Mouse (Mus musculus) hindbrain, embryonic 12.5 days (tissue): Measurements from ENCODE around the gene Pdxk. TPM values are rescaled to one million over a fixed set of nuclear protein-coding genes. Genes with fewer than 3 reads are reported as not detected.

Experiments
- ATAC-seq: fragments of 200-750 bp; cut with Nextera tagmentation; 2 replicates; pipeline ENCODE4 v1.8.0; 2017; ENCODE audit warnings: moderate TSS enrichment; ENCODE audit not compliant: low FRiP score
- H3K27ac ChIP-seq: fragments of 300-500 bp; sonication (generic); 2 replicates; pipeline ENCODE4 v1.5.1; 2016; ENCODE audit warnings: mild to moderate bottlenecking
- H3K27me3 ChIP-seq: fragments of 300-500 bp; sonication (generic); 2 replicates; pipeline ENCODE4 v1.6.1; 2016; ENCODE audit warnings: mild to moderate bottlenecking
- H3K36me3 ChIP-seq: fragments of 300-500 bp; sonication (generic); 2 replicates; pipeline ENCODE4 v1.6.1; 2016; ENCODE audit warnings: mild to moderate bottlenecking
- H3K4me1 ChIP-seq: fragments of 300-500 bp; sonication (generic); 2 replicates; pipeline ENCODE4 v1.6.1; 2016
- H3K4me2 ChIP-seq: fragments of 300-500 bp; sonication (generic); replicated peaks from 2 replicates; pipeline ENCODE4 v1.6.1; 2016; ENCODE audit warnings: mild to moderate bottlenecking
- H3K4me3 ChIP-seq: fragments of 300-500 bp; sonication (generic); 2 replicates; pipeline ENCODE4 v1.5.1; 2016; ENCODE audit warnings: mild to moderate bottlenecking
- H3K9ac ChIP-seq: fragments of 300-500 bp; sonication (generic); 2 replicates; pipeline ENCODE4 v1.6.1; 2016; ENCODE audit warnings: mild to moderate bottlenecking, moderate library complexity
- H3K9me3 ChIP-seq: fragments of 300-500 bp; sonication (generic); replicated peaks from 2 replicates; pipeline ENCODE4 v1.6.1; 2016; ENCODE audit warnings: mild to moderate bottlenecking
- WGBS: fragments of 180-500 bp; shearing (Covaris S2); methylation state at CpG from one replicate; pipeline ENCODE4 v1.1.7; 2016; 5-methylcytosine and 5-hydroxymethylcytosine counted together
- polyA plus RNA-seq: library from polyadenylated mRNA; unstranded; fragments of >200 nt; fragmentation: Nextera tagmentation; extraction: Ambion mirVana; gene quantifications from 2 replicates; pipeline ENCODE4 v1.2.1, GENCODE M21; 2016

Gene Pdxk
- polyA plus RNA-seq, 1 experiment from 2014 or later, result 13.0 TPM

DNA sequence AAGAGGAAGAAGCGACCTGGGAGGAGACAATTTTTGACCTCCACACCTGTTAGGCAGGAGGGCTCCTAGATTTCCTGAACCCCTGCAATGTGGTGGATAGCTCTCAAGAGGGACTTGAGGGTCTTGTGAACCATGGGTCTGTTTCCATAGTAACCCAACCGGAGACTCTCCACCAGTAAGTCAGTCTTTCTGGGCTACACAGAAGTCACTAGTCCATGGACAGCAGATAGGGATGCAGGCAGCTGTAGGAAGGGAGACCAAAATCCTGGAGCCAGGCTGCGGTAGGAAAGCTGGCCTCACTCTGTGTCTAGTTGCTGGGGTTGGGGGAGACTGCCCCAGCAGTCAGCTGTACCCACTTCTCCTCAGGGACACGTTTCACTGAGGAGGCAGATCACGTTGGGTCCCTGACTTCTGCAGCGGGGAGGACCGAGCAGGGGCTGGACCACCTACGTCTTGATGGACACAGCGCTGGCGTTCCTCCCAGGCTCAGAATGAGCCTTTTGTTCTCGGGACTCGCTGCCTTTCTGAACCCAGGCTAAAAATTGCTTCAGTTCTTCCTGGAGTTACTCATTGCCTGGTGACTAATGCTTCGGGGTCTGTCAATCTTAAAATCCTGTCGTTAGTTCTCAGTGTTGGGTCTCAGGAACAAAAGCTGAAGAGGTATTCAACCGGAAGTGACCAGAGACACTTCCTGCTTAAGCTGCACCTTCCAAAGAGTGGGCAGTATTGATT lies 6.0 kb upstream of the Pdxk start:
- ATAC-seq, result peak; percentile 53

DNA sequence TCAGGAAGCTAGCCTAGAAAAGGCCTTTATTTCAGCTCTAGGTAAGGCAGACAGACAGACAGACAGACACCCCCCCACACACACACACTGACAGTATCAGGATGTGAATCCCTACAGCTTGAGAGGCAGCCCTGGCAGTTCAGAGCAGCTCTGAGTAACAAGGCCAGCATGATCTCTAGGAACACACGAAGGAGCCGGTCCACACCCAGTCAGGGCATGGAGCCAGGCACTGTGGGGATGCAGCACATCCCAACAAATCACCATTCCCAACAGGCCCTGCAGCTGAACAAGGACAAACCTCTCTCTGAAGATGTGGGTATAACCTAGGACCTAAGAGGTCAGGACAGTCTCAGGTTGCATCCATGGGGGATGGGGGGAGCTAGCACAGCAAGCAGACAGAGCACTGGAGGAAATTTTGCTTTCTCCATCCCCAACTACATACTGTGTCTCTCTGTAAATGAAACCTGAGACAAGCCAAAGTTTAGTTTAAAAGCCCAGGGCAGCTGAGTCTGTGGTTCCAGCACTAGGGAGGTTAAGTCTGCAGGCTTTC lies 3.1 kb upstream of the Pdxk start:
- H3K9ac ChIP-seq, result no peak overlapping the region
- H3K4me1 ChIP-seq, result peaks cover 17% of the 10 kb centered on the region
- no peaks in the 10 kb centered on the region for H3K9me3 ChIP-seq
- no peak overlapping the region for H3K4me2 ChIP-seq
- no peak overlapping the region for H3K4me3 ChIP-seq
- no peak for ATAC-seq
- 0 out of 2 replicates have a peak, but pooled peaks cover 3% of the 10 kb centered on the region for H3K27me3 ChIP-seq
- peak overlapping the region; percentile 17; the same call in 1 of the 2 replicates for H3K27ac ChIP-seq
- 46% methylated on average over 2 of the region's 2 CpGs for WGBS
- no peaks in the 10 kb centered on the region for H3K36me3 ChIP-seq

More for the DNA sequence above, 6.0 kb upstream of the Pdxk start:
- H3K9ac ChIP-seq, result no peak overlapping the region
- no peaks in the 10 kb centered on the region for H3K36me3 ChIP-seq
- no peak overlapping the region for H3K4me3 ChIP-seq
- peak overlapping the region; percentile 30; the same call in 1 of the 2 replicates for H3K27ac ChIP-seq
- H3K4me2 ChIP-seq, result peak overlapping the region; percentile 38
- peaks cover 4% of the 10 kb centered on the region; the same call in 1 of the 2 replicates for H3K4me1 ChIP-seq
- no peaks in the 10 kb centered on the region for H3K27me3 ChIP-seq
- H3K9me3 ChIP-seq, result no peaks in the 10 kb centered on the region
- 17% methylated on average over 15 of the region's 15 CpGs for WGBS

DNA sequence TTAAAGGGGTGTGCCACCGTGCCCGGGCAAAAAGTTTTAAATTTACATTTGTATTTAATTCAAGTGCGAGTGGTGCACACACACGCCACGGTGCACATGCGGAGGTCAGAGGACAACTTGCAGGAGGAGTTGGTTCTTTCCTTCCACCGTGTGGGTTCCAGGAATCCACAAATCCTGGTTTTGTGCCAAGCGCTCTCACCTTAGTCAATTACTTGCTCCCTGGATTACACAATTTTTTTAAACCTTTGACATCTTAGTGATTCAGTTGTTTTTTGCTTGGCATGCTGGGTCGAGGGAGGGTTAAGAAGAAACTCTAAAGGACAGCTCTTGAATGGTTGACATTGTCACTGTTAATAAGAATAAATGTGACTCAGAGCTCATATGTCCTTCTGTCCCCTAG lies 1.9 kb upstream of the Pdxk start:
- peaks cover 17% of the 10 kb centered on the region for H3K4me1 ChIP-seq
- H3K4me3 ChIP-seq, result no peak overlapping the region
- H3K27ac ChIP-seq, result no peak overlapping the region
- H3K36me3 ChIP-seq, result no peaks in the 10 kb centered on the region
- 0 out of 2 replicates have a peak, but pooled peaks cover 4% of the 10 kb centered on the region for H3K27me3 ChIP-seq
- no peak overlapping the region for H3K9ac ChIP-seq
- WGBS, result 88% methylated on average over 9 of the region's 9 CpGs
- no peaks in the 10 kb centered on the region for H3K9me3 ChIP-seq
- no peak for ATAC-seq
- H3K4me2 ChIP-seq, result no peak overlapping the region

DNA sequence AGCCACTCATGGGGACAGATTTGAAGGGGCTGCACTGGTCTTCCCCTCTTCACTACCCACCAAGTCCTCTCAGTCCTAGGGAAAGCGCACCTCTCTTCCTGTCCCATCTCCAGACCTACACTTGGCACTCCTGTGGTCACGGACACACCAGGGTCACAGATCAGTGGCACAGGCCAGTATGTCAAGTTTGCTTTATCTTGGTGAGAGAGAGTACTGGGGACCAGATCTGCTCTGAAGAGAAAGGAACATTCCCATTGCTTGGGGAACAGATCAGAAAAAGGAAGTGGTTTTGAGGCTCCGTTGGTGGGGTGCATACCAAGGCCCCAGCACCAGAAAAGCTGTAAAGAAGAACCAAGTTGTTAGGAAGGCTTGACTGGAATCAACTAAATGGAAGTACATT lies 697 bp upstream of the Pdxk start:
- Histone ChIP-seq H3K4me1 (peaks cover 14% of the 10 kb centered on the region), H3K27ac (no peak overlapping the region), H3K27me3 (0 out of 2 replicates have a peak, but pooled peaks cover 4% of the 10 kb centered on the region), H3K4me2 (peak overlapping the region; percentile 100; the same call in 1 of the 2 replicates), H3K9me3 (no peaks in the 10 kb centered on the region), H3K36me3 (no peaks in the 10 kb centered on the region), H3K9ac (no peak overlapping the region), H3K4me3 (no peak overlapping the region)
- ATAC-seq, result no peak
- 68% methylated on average over 3 of the region's 3 CpGs for whole genome bisulfite sequencing

DNA sequence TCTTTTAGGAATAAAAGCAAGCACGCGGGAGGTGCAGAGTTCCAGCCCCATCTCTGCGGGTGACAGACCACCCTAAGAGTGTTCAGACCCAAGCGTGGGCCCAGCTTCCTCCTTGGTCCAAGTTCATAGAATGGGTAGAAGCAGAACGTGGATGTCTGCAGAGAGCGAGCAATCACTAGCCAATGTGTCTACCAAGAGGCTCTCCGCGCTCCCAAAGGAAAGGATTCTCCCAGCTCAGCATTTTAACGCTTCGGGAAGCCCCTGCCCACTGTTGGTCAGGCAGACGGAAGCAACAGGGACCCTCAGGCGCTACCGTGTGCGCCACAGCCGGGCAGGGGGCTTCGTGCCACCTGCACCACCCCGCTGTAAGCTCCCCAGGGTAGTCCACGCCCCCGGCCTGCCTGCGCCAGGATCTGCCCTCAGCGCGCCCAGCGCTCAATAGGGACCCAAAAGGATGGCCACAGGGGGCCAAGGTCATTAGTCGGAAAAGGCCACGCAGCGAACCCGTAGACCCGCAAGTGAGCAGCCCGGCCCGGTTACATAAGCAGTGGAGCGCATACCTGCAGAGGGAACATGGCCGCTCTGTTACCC lies 479 bp downstream of the Pdxk start:
- Histone ChIP-seq H3K9ac (peak overlapping the region; percentile 76), H3K9me3 (no peaks in the 10 kb centered on the region), H3K4me1 (peaks cover 16% of the 10 kb centered on the region), H3K36me3 (no peaks in the 10 kb centered on the region), H3K27ac (no peak overlapping the region), H3K4me3 (peak overlapping the region; percentile 64), H3K27me3 (0 out of 2 replicates have a peak, but pooled peaks cover 4% of the 10 kb centered on the region), H3K4me2 (peak overlapping the region; percentile 100)
- WGBS, result 2% methylated on average over 32 of the region's 32 CpGs
- ATAC-seq, result peak; percentile 64

DNA sequence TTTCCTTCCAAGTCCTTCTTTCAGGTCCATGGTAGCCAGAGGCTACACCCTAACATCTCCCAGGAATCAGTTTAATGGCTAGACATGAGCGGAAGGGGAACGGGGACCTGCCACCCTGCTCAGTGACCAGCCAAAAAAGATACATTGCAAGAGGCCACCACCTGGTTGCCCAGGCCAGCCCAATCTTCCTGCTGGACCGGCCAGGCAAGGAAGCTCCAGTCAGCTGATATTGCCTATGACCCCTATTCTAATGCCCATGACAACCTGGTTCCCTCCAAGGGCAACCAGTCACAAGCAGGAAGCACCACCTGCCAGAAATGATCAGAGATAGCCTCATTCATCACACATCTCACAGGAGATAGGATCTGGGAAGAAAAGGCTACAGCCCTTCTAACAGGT lies 1.0 kb downstream of the Pdxk start:
- Histone ChIP-seq H3K4me3 (peak overlapping the region; percentile 64), H3K27ac (no peak overlapping the region), H3K36me3 (no peaks in the 10 kb centered on the region), H3K4me1 (peaks cover 16% of the 10 kb centered on the region), H3K27me3 (0 out of 2 replicates have a peak, but pooled peaks cover 4% of the 10 kb centered on the region), H3K9ac (peak overlapping the region; percentile 76; the same call in 1 of the 2 replicates), H3K4me2 (peak overlapping the region; percentile 100), H3K9me3 (no peaks in the 10 kb centered on the region)
- ATAC-seq, result no peak
- WGBS, result 86% methylated on average over 3 of the region's 3 CpGs

DNA sequence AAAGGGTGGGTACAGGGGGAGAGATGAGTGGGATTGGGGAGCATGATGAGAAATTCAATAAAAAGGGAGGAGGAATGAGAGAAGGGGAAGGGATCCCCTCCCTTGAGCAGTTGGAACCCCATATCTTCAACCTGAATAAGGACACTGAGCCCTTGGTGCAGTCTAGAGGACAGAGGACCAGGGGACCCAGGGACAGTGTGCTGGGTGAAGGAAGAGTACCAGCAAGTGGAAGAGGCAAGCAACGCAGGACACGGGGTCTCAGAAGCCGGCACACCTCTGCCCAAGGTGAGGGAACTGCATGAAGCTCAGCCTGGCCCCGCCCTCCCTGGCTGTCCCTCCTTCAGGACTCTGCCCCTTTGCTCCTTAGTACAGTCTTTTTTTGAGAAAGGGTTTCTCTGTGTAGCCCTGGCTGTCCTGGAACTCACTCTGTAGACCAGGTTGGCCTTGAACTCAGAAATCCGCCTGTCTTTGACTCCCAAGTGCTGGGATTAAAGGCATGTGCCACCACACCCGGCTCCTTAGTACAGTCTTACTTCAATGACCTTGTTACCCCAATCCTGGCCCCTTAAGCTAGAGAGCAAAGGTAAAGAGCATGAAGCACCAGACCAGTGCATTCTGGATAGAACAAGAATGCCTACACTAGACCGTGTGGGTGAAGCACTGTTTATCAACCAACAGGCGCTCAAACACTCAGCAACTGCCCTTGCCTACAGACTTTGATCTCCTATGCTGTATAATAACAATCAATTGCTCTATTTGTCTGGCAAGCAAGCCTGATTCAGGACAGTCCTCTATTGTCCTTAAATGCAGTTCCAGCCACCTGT lies 1.6 kb downstream of the Pdxk start:
- no peak overlapping the region for H3K4me3 ChIP-seq

DNA sequence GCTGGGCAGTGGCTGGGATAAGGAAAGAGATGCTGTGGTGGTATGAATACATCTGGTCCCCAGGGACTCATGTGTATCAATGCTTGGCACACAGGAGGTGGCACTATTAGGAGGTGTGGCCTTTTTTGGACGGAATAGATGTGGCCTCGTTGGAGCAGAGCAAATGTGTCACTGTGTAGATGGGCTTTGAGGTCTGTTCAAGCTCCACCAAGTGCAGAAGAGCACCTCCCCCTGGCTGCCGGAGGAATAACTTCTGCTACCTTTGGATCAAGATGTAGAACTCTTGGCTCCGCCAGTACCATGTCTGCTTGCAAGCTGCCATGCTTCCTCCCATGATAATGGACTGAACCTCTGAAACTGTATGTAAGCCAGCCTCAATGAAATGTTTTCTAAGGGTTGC lies 3.0 kb downstream of the Pdxk start:
- no peak overlapping the region for H3K4me2 ChIP-seq
- ATAC-seq, result no peak
- H3K27ac ChIP-seq, result no peak overlapping the region
- 73% methylated on average over 4 of the region's 4 CpGs for WGBS
- no peaks in the 10 kb centered on the region for H3K9me3 ChIP-seq
- H3K4me1 ChIP-seq, result peaks cover 24% of the 10 kb centered on the region
- no peaks in the 10 kb centered on the region for H3K36me3 ChIP-seq
- H3K27me3 ChIP-seq, result 0 out of 2 replicates have a peak, but pooled peaks cover 4% of the 10 kb centered on the region
- no peak overlapping the region for H3K9ac ChIP-seq
- no peak overlapping the region for H3K4me3 ChIP-seq

More for the DNA sequence above, 1.6 kb downstream of the Pdxk start:
- 88% methylated on average over 8 of the region's 8 CpGs for WGBS
- Histone ChIP-seq H3K9ac (no peak overlapping the region), H3K27ac (no peak overlapping the region), H3K9me3 (no peaks in the 10 kb centered on the region), H3K36me3 (no peaks in the 10 kb centered on the region), H3K4me1 (peaks cover 16% of the 10 kb centered on the region), H3K4me2 (peak overlapping the region; percentile 100; the same call in 1 of the 2 replicates), H3K27me3 (0 out of 2 replicates have a peak, but pooled peaks cover 4% of the 10 kb centered on the region)
- no peak for ATAC-seq

DNA sequence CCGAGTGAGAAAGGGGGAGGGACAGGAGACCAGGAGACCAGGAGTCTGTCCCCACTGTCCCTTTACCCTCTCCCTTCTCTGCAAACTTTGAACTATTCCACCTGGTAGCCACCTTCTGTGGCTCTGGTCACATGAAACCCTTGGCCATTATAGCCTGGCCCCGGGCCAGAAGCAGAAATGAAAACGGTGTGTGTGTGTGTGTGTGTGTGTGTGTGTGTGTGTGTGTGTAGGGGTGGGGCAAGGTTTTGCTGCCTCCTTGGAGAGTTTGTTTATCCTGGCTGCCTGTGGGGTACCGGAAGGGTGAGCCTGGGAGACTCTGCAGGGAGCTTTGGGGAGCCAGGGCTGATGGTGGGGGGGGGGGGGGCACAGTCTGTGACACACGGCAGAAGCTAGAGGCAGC lies 4.3 kb downstream of the Pdxk start:
- Histone ChIP-seq H3K4me1 (peaks cover 24% of the 10 kb centered on the region), H3K4me2 (no peak overlapping the region), H3K4me3 (no peak overlapping the region), H3K9ac (no peak overlapping the region), H3K27ac (no peak overlapping the region), H3K36me3 (no peaks in the 10 kb centered on the region), H3K9me3 (no peaks in the 10 kb centered on the region), H3K27me3 (0 out of 2 replicates have a peak, but pooled peaks cover 4% of the 10 kb centered on the region)
- no peak for ATAC-seq
- WGBS, result 48% methylated on average over 5 of the region's 5 CpGs

DNA sequence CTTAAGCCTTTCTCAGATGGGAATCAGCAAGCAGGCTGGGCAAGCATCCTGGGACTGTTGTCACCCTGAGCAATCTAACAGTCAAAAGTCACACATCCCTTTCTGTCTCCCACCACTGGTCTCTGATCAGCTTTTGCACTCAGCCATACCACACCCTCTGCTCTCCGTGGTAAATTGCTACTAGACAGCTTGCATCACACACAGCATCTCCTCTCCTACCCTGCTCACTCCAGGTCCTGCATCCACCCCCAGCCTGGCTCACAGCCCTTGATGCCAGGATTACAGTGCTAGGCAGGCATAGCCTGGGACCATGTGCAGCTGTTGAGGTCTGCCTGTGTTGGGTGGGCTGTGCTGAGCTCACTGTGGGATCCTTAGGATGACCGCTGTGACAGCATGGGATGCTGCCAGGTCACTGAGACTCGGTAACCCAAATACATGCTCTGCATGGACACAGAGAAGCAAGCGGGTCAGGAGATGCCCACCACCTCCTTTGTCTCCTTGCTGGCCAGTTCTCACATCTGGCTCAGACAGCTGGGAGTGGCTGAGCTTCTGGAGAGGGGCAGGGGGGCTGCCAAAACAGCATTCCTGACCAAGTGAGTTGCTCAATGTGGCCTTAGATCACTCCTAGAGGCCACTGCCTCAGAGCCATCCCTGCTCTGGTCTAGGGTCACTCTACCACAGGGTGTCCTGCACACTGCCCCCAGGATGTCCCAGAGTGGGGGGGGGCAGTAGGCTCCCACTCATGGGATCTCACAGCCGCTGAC lies 6.2 kb downstream of the Pdxk start:
- no peak for ATAC-seq
- no peaks in the 10 kb centered on the region for H3K9me3 ChIP-seq
- 69% methylated on average over 5 of the region's 5 CpGs for WGBS
- H3K27ac ChIP-seq, result no peak overlapping the region
- H3K4me1 ChIP-seq, result peaks cover 13% of the 10 kb centered on the region
- 0 out of 2 replicates have a peak, but pooled peaks cover 4% of the 10 kb centered on the region for H3K27me3 ChIP-seq
- H3K9ac ChIP-seq, result no peak overlapping the region
- H3K4me2 ChIP-seq, result no peak overlapping the region
- no peak overlapping the region for H3K4me3 ChIP-seq
- no peaks in the 10 kb centered on the region for H3K36me3 ChIP-seq
